Mouse (Mus musculus) bone marrow macrophage, adult 2 months (primary cell): ENCODE results near the gene Olfr92. TPM values are rescaled to one million over a fixed set of nuclear protein-coding genes. Genes with fewer than 3 reads are reported as not detected.

Experiments
- H3K27ac ChIP-seq: 2 replicates; pipeline ENCODE4 v1.5.1; 2012; ENCODE audit warnings: low read depth, low read length; ENCODE audit not compliant: insufficient read depth
- H3K4me1 ChIP-seq: 2 replicates; pipeline ENCODE4 v1.6.1; 2012; ENCODE audit warnings: low read length; ENCODE audit not compliant: control insufficient read depth, insufficient read depth
- H3K4me3 ChIP-seq: 2 replicates; pipeline ENCODE4 v1.5.1; 2012; ENCODE audit warnings: mild to moderate bottlenecking, low read length, moderate library complexity; ENCODE audit not compliant: insufficient read depth
- CTCF ChIP-seq: IDR thresholded peaks from 2 replicates; pipeline ENCODE4 v1.5.1; 2012; ENCODE audit warnings: low read depth, mild to moderate bottlenecking, low read length, moderate library complexity
- POLR2A ChIP-seq: IDR thresholded peaks from 2 replicates; pipeline ENCODE4 v1.6.1; 2012; ENCODE audit warnings: mild to moderate bottlenecking, low read depth, low read length, borderline replicate concordance
- polyA plus RNA-seq: library from polyadenylated mRNA; stranded (reverse); fragments of >200 nt; gene quantifications from 2 replicates; pipeline ENCODE4 v1.2.4, GENCODE M21; 2012; ENCODE audit not compliant: missing spikeins, insufficient read depth, insufficient read length

The Olfr92 gene
- polyA plus RNA-seq, 1 experiment = not detected

- TF ChIP-seq CTCF (no peak), POLR2A (no peak)
- H3K27ac ChIP-seq = no peak overlapping the region
- H3K4me1 ChIP-seq = no peaks in the 10 kb centered on the region
- H3K4me3 ChIP-seq = no peak overlapping the region
Measured at GRCm38 (mm10) chr17:37080119-37080518, 39.8 kb downstream of the Olfr92 start.

- no peak overlapping the region for H3K27ac ChIP-seq
- no peak overlapping the region for H3K4me3 ChIP-seq
- H3K4me1 ChIP-seq = no peaks in the 10 kb centered on the region
- no peak for TF ChIP-seq POLR2A
- no peak for TF ChIP-seq CTCF
Measured at GRCm38 (mm10) chr17:37078990-37079389, 40.9 kb downstream of the Olfr92 start.

- TF ChIP-seq CTCF (no peak), POLR2A (no peak)
- no peak overlapping the region for H3K27ac ChIP-seq
- no peaks in the 10 kb centered on the region for H3K4me1 ChIP-seq
- no peak overlapping the region for H3K4me3 ChIP-seq
Measured at GRCm38 (mm10) chr17:37078193-37078592, 41.7 kb downstream of the Olfr92 start.

DNA sequence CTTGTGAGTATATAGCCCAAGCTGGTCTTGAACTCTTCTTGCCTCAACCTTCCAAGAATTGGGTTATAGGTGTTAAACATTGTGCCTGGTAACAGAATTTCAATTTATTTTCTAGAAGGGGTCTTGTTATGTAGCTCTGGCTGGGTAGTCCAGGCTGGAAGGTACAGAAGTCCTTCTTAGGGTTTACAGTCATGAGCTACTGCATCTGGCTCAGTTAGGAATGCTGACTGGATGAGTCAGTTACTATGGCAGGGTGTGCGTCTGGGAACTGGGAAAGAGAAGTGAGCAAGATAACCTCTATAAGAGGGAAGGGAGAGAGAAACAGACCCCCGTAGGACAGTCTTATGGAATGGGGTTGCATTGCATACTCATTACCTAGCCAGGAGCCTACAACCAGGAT is 44.1 kb downstream of the Olfr92 start:
- Histone ChIP-seq H3K4me1 (no peaks in the 10 kb centered on the region), H3K4me3 (no peak overlapping the region), H3K27ac (no peak overlapping the region)
- TF ChIP-seq POLR2A (no peak), CTCF (no peak)

DNA sequence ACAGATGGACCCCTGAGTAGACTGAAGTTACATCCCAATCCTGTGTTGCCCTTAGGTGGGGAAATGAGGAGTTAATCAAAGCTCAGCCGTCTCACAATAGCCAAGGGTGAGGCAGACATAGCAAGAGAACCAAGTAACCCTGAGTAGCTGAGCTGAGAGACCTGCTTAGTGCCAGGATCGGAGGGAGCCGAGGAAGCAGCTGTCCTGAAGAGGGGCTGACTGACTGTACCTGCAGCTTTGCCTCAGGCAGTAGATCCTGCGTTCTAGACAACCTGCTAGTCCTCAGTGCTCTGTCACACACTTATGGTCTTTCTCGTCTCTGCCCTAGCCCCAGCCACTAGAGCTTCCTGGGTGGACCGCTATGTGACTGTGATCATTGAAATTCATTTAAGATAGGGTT is 44.7 kb downstream of the Olfr92 start:
- TF ChIP-seq CTCF (no peak), POLR2A (no peak)
- Histone ChIP-seq H3K27ac (no peak overlapping the region), H3K4me3 (no peak overlapping the region), H3K4me1 (no peaks in the 10 kb centered on the region)

DNA sequence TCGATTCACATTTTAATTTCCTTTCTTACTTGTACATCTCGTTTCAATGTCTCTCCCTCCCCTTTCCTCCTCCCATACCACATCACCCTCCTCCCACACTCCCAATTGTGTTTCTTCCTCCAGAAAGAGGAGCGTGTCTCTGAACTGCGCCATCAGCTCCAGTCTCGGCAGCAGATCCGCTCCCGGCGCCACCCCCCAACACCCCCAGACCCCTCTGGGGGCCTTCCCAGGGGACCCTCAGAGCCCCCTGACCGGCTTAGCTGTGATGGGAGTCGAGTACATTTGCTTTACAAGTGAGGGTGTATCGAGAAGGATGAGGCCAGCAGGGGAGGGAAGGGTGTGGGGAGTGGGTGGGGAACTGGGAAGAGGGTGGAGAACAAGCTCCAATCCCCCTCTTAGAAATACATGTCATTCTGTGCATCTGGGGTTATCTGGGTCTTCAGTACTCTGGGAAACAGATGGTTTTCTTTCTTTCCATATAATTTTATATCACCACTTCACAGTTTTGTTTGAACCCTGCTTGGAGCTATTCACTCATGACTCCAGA is 47.1 kb downstream of the Olfr92 start:
- Histone ChIP-seq H3K27ac (no peak overlapping the region), H3K4me1 (no peaks in the 10 kb centered on the region), H3K4me3 (no peak overlapping the region)
- TF ChIP-seq POLR2A = no peak
- no peak for TF ChIP-seq CTCF

DNA sequence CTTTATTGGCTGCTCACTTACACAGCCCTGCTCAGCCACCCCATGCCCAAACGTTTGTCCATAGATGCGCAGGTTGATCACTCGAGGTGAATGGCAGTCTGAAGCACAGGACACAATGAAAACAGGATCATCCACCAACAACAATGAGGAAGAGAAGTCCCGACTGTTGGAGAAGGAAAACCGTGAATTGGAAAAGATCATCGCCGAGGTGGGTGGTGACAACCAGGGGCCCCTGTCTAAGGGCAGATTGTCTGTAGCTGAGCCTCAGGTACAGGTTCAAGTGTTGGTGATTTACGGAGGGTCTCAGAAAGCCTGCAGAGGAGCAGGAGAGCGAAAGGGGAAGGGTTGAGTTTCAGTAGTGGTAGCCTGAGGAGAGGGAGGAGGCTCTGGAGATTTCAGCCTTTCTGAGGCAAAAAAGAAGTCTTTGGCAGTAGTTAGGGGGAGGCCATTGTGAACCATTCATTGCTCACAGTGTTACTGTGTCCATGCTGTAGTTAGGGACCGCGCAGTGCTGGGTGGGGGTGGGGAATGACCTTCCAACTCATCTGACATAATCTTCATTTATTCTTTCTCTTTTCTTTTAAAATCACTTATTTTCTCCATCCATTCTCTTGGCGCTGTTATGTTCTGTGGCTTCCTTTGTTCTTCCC is 47.7 kb downstream of the Olfr92 start:
- TF ChIP-seq CTCF = no peak
- TF ChIP-seq POLR2A = no peak
- Histone ChIP-seq H3K27ac (no peak overlapping the region), H3K4me1 (no peaks in the 10 kb centered on the region), H3K4me3 (no peak overlapping the region)

GRCm38 (mm10) chr17:37070121-37070520 is 49.8 kb downstream of the Olfr92 start:
- Histone ChIP-seq H3K4me3 (no peak overlapping the region), H3K27ac (no peak overlapping the region), H3K4me1 (no peaks in the 10 kb centered on the region)
- TF ChIP-seq POLR2A (no peak), CTCF (no peak)

GRCm38 (mm10) chr17:37067861-37068260 is 52.0 kb downstream of the Olfr92 start:
- no peak overlapping the region for H3K27ac ChIP-seq
- no peaks in the 10 kb centered on the region for H3K4me1 ChIP-seq
- H3K4me3 ChIP-seq = no peak overlapping the region
- TF ChIP-seq POLR2A (no peak), CTCF (no peak)

DNA sequence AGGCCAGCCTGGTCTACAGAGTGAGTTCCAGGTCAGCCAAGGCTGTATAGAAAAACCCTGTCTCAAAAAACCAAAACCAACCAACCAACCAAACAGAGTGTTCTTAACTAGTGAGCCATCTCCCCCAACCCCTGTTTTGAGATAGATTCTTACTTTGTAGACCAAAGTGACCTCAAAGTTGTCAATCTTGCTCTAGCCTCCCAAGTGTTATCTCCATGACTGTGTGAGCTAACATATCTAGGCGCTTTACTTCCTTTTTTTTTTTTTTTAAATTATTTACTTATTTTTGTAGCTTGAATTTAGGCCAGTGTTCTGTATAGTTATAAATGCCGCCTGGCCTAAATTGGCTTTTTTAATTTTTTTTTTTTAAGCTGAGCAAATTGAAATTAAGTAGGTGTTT is 53.9 kb downstream of the Olfr92 start:
- Histone ChIP-seq H3K4me3 (no peak overlapping the region), H3K4me1 (no peaks in the 10 kb centered on the region), H3K27ac (no peak overlapping the region)
- TF ChIP-seq CTCF = no peak
- TF ChIP-seq POLR2A = no peak

DNA sequence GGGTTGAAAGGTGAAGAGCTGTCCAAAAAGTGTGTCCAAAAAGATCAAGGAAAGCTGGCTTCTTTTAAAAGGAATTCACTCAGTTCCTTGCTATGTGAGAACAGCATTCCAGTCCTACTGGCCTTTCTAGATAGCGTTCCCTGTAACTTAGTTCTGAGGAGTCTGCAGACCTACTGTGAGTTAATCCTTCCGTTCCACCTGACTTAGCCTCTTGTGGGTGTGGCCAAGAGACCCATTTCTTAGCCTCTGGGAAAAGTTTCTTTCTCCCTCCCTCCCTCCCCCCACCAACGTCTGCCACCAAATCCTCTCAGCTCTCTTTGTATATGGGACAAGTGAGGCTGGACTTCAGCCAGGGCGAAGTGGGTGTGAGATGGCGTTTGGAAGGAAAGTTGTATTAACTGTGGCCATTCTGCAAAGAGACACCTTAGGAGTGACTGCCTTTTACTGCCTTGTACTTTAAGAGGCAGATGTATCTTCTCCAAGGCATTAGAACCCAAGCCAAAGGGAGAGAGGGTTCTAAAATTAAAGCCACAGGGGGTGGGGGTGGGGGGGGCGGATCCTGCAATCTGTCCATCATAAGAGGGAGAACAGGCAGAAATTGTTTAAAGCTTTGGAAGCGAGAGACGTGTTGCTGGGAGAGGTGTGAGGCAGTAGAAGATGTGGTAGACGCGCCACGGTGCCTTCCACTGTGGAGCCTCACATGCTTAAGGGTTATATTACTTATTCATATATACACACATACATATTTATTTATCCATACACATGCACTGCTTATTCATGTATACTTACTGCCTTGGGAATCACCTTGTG is 56.0 kb downstream of the Olfr92 start:
- Histone ChIP-seq H3K4me3 (no peak overlapping the region), H3K27ac (no peak overlapping the region), H3K4me1 (no peaks in the 10 kb centered on the region)
- TF ChIP-seq POLR2A = no peak
- no peak for TF ChIP-seq CTCF
